17 mouse cellular contexts compared by ENCODE assay signal in genomic region chr14:72240272-72240671, GRCm38 (mm10).
DNase-seq lines count a peak whose midpoint lies in the region; ATAC-seq and TF ChIP-seq lines count a peak whose summit lies in the region.
"Had no signal": no experiment of that assay in that cellular context is flagged by ENCODE, and none has a peak within 500 bp of the region (broad histone marks: within the 10 kb centered on the region; RNA-seq: fewer than 3 reads in every experiment).

No protein-coding gene starts in this region.

- peak; percentile 66 for ATAC-seq in forebrain, embryonic 13.5 days
- ATAC-seq in forebrain, embryonic 11.5 days (replicated peaks; ENCODE audit: low FRiP score) = no peak
- peak; percentile 58 for ATAC-seq in midbrain, embryonic 11.5 days (ENCODE audit: low FRiP score)
- ATAC-seq in hindbrain, postnatal 0 days = no peak
- ATAC-seq: liver, postnatal 0 days; Patski had no signal

- no peak overlapping the region for H3K4me2 ChIP-seq in forebrain, embryonic 13.5 days
- no peak overlapping the region for H3K4me2 ChIP-seq in forebrain, embryonic 11.5 days (ENCODE audit: low read depth, low read length, severe bottlenecking)
- H3K4me2 ChIP-seq in midbrain, embryonic 11.5 days = no peak overlapping the region
- no peak overlapping the region for H3K4me2 ChIP-seq in hindbrain, postnatal 0 days (ENCODE audit: low read depth, low read length)
- H3K4me2 ChIP-seq: heart, embryonic 12.5 days; limb, embryonic 15.5 days had no signal

- 45% methylated on average over 4 of the region's 4 CpGs for WGBS in forebrain, embryonic 13.5 days
- WGBS in forebrain, embryonic 11.5 days = 70% methylated on average over 4 of the region's 4 CpGs
- WGBS in midbrain, embryonic 11.5 days = 62% methylated on average over 4 of the region's 4 CpGs
- 68% methylated on average over 4 of the region's 4 CpGs for WGBS in midbrain, embryonic 10.5 days
- WGBS in hindbrain, postnatal 0 days = 30% methylated on average over 4 of the region's 4 CpGs

- no peak overlapping the region for H3K27ac ChIP-seq in forebrain, embryonic 13.5 days
- no peak overlapping the region for H3K27ac ChIP-seq in forebrain, embryonic 11.5 days (ENCODE audit: low read depth, low read length)
- no peak overlapping the region for H3K27ac ChIP-seq in midbrain, embryonic 11.5 days (ENCODE audit: low read depth, low read length)
- H3K27ac ChIP-seq in midbrain, embryonic 10.5 days (replicated peaks) = no peak overlapping the region
- no peak overlapping the region for H3K27ac ChIP-seq in hindbrain, postnatal 0 days
- H3K27ac ChIP-seq: limb, embryonic 15.5 days; stomach, postnatal 0 days had no signal

- no peak for DNase-seq in forebrain, embryonic 11.5 days (ENCODE audit: low spot score)
- DNase-seq in midbrain, embryonic 11.5 days (ENCODE audit: low spot score, missing footprints) = no peak
- no peak for DNase-seq in midbrain, embryonic 10.5 days (ENCODE audit: low spot score)
- peak; percentile 10 for DNase-seq in hindbrain, postnatal 0 days (ENCODE audit: low spot score)
- peak; percentile 28 for DNase-seq in retina, postnatal 1 day
- DNase-seq in spleen, adult 12 weeks (ENCODE audit: low spot score) = no peak
- DNase-seq in gastrocnemius, postnatal 4 days (ENCODE audit: low spot score in 2 of 2) = no peak
- DNase-seq: cerebellum, adult 11 months; heart, postnatal 36 days; kidney, adult 8-10 months; liver, postnatal 0 days; thymus, postnatal 14 days had no signal

- no peaks in the 10 kb centered on the region for H3K9me3 ChIP-seq in forebrain, embryonic 13.5 days (replicated peaks)
- H3K9me3 ChIP-seq in forebrain, embryonic 11.5 days (ENCODE audit: control insufficient read depth, low read length) = no peaks in the 10 kb centered on the region
- no peaks in the 10 kb centered on the region for H3K9me3 ChIP-seq in midbrain, embryonic 11.5 days (ENCODE audit: control insufficient read depth, low read length)
- H3K9me3 ChIP-seq in midbrain, embryonic 10.5 days (replicated peaks) = no peaks in the 10 kb centered on the region
- H3K9me3 ChIP-seq in hindbrain, postnatal 0 days (ENCODE audit: low read length) = no peaks in the 10 kb centered on the region
- H3K9me3 ChIP-seq: heart, embryonic 12.5 days; limb, embryonic 15.5 days had no signal

- H3K4me3 ChIP-seq in forebrain, embryonic 13.5 days = no peak overlapping the region
- no peak overlapping the region for H3K4me3 ChIP-seq in forebrain, embryonic 11.5 days (ENCODE audit: low read depth, low read length)
- H3K4me3 ChIP-seq in midbrain, embryonic 11.5 days (ENCODE audit: low read depth, low read length) = no peak overlapping the region
- H3K4me3 ChIP-seq in midbrain, embryonic 10.5 days = no peak overlapping the region
- no peak overlapping the region for H3K4me3 ChIP-seq in hindbrain, postnatal 0 days (ENCODE audit: low read length)
- H3K4me3 ChIP-seq: heart, embryonic 12.5 days; limb, embryonic 15.5 days had no signal

- H3K27me3 ChIP-seq in forebrain, embryonic 13.5 days = no peaks in the 10 kb centered on the region
- H3K27me3 ChIP-seq in forebrain, embryonic 11.5 days (ENCODE audit: control insufficient read depth, insufficient read depth, low read length) = no peaks in the 10 kb centered on the region
- no peaks in the 10 kb centered on the region for H3K27me3 ChIP-seq in midbrain, embryonic 11.5 days (ENCODE audit: control insufficient read depth, insufficient read depth, low read length)
- H3K27me3 ChIP-seq in midbrain, embryonic 10.5 days (ENCODE audit: low read depth, poor library complexity, severe bottlenecking) = no peaks in the 10 kb centered on the region
- no peaks in the 10 kb centered on the region for H3K27me3 ChIP-seq in hindbrain, postnatal 0 days (ENCODE audit: insufficient read depth, low read length)
- H3K27me3 ChIP-seq: heart, embryonic 12.5 days; limb, embryonic 15.5 days had no signal

- peaks cover 8% of the 10 kb centered on the region; the same call in 1 of the 2 replicates for H3K4me1 ChIP-seq in forebrain, embryonic 13.5 days
- H3K4me1 ChIP-seq in forebrain, embryonic 11.5 days (replicated peaks; ENCODE audit: control insufficient read depth, insufficient read depth, low read length) = no peaks in the 10 kb centered on the region
- no peaks in the 10 kb centered on the region for H3K4me1 ChIP-seq in midbrain, embryonic 11.5 days (ENCODE audit: control insufficient read depth, insufficient read depth, low read length)
- peaks cover 8% of the 10 kb centered on the region; the same call in 1 of the 2 replicates for H3K4me1 ChIP-seq in midbrain, embryonic 10.5 days
- H3K4me1 ChIP-seq in hindbrain, postnatal 0 days (ENCODE audit: insufficient read depth, low read length) = no peaks in the 10 kb centered on the region
- H3K4me1 ChIP-seq: heart, embryonic 12.5 days; limb, embryonic 15.5 days had no signal

- TF ChIP-seq CTCF in hindbrain, postnatal 0 days (IDR thresholded peaks at IDR 0.05; ENCODE audit: low read depth) = no peak

- no peaks in the 10 kb centered on the region for H3K36me3 ChIP-seq in forebrain, embryonic 13.5 days (ENCODE audit: poor library complexity, severe bottlenecking)
- no peaks in the 10 kb centered on the region for H3K36me3 ChIP-seq in forebrain, embryonic 11.5 days (ENCODE audit: control insufficient read depth, insufficient read depth, low read length)
- H3K36me3 ChIP-seq in midbrain, embryonic 11.5 days (ENCODE audit: control insufficient read depth, insufficient read depth, low read length) = no peaks in the 10 kb centered on the region
- no peaks in the 10 kb centered on the region for H3K36me3 ChIP-seq in midbrain, embryonic 10.5 days
- no peaks in the 10 kb centered on the region for H3K36me3 ChIP-seq in hindbrain, postnatal 0 days (ENCODE audit: insufficient read depth, low read length)
- H3K36me3 ChIP-seq: heart, embryonic 12.5 days; limb, embryonic 15.5 days had no signal

- H3K9ac ChIP-seq in forebrain, embryonic 13.5 days = no peak overlapping the region
- no peak overlapping the region for H3K9ac ChIP-seq in forebrain, embryonic 11.5 days (ENCODE audit: low read length)
- H3K9ac ChIP-seq in midbrain, embryonic 11.5 days (ENCODE audit: low read length) = no peak overlapping the region
- H3K9ac ChIP-seq in hindbrain, postnatal 0 days (replicated peaks; ENCODE audit: low read length) = no peak overlapping the region
- H3K9ac ChIP-seq: heart, embryonic 12.5 days; limb, embryonic 15.5 days; liver, postnatal 0 days had no signal

Comparison
In these comparisons a context has a peak if more than half of its experiments do, and no peak if none do; other contexts are left out.
1. ATAC-seq: peak in forebrain, embryonic 13.5 days (single experiment) and midbrain, embryonic 11.5 days (single experiment); none in forebrain, embryonic 11.5 days (single experiment) and hindbrain, postnatal 0 days (single experiment).
2. DNase-seq: peak in hindbrain, postnatal 0 days (single experiment) and retina, postnatal 1 day (single experiment); none in forebrain, embryonic 11.5 days (single experiment), midbrain, embryonic 11.5 days (single experiment), midbrain, embryonic 10.5 days (single experiment), spleen, adult 12 weeks (single experiment) and gastrocnemius, postnatal 4 days (0 of 2).